Mouse (Mus musculus): ENCODE measurements around the gene Nus1.

DNA sequence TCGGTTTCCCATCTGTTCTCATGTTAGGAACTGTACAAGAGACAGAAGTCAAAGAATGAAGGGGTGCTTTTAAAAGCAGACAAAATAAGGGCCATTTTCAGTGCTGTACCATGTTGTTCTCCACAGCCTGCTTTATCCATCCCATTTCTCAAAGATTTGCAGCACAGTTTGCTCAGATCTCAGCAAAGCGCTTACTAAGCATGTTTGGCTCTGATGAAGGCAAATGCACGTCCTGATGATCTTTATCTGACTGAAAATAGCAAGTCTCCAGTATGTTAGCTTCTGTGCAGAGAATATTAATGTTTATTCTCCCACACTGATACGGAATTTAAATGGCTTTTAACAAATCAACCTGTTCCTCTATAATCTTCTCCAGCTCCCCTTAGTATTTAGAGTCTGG lies 54.2 kb downstream of the Nus1 start:
- TF ChIP-seq CTCF (IDR thresholded peaks at IDR 0.05; ENCODE audit: low read depth) (no peak), EP300 (IDR thresholded peaks at IDR 0.05; ENCODE audit: low read depth) (no peak)
